Mouse (Mus musculus) kidney, adult 2 months (tissue): ENCODE results near the gene Tcfl5.

Experiments
- CTCF ChIP-seq: fragments of 200-500 bp; conservative IDR thresholded peaks from 2 replicates; pipeline ENCODE4 v1.5.1; 2011; ENCODE audit warnings: low read depth, mild to moderate bottlenecking, control low read depth, low read length, moderate library complexity, mixed read lengths; ENCODE audit not compliant: insufficient read depth, insufficient read length
- POLR2A ChIP-seq: fragments of 200-500 bp; IDR thresholded peaks from one replicate; pipeline ENCODE4 v1.6.1; 2011; ENCODE audit warnings: low read depth, low read length, control low read depth

DNA sequence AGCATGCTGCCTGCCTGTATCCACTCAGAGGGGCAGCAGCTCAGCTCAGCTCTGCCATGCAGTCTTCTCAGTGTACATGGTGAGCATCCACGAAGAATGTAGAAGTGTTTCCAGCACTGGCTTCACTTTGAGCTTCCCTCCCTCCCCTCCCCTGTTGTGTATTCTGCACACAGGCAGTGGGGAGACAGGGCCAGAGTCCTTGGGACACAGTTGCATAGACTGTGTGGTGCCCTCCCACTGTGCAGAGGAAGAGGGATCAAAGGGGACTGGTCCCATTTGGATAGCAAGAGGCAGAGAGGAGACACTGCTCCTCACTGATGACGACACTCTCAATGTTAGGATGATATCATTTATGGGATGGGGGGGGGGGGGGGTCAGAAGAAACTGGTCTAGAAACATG, 38.7 kb upstream of the Tcfl5 start:
- TF ChIP-seq CTCF (no peak), POLR2A (no peak)
